Mouse (Mus musculus) cerebellum, adult (tissue): ENCODE measurements around the gene Lhb.
A peak's percentile ranks its signal among the peaks of the same experiment; 100 is the strongest.
"Not testable (repeated sequence)": the region's sequence is repeated elsewhere in the genome, so short reads cannot be mapped to it uniquely, and the experiment has no call there.

Experiments
- ATAC-seq: cut with Nextera tagmentation; 2 replicates; pipeline ENCODE4 v1.9.2; 2017; ENCODE audit warnings: mild to moderate bottlenecking, moderate library complexity, mixed read lengths; ENCODE audit not compliant: insufficient number of reproducible peaks, low FRiP score, low TSS enrichment

Lhb gene

GRCm38 (mm10) chr7:45420615-45420919, at the start of gene Lhb:
Gene Lhb, plus strand, starts transcription at chr7:45420820.
- no peak for ATAC-seq

DNA sequence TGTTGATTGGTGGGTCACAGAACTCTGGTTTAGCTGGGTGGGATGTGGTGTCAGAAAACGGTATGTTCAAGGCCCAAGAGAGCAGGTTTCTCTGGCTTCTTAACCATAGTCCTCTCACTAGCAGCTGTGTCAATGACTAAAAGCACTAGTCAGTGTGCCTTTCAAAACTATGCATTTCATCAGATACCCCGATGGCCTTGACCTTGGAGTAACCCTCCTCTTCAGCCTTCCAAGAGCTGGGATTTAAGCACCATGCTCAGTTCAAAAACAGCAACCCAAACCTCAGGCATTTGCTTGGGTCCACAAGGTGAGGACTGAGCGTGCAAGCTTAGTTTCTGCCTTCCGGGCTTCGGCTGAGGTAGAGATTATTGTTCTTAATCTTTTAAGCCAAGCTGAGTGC, 48.2 kb upstream of the Lhb start:
- ATAC-seq = no peak

DNA sequence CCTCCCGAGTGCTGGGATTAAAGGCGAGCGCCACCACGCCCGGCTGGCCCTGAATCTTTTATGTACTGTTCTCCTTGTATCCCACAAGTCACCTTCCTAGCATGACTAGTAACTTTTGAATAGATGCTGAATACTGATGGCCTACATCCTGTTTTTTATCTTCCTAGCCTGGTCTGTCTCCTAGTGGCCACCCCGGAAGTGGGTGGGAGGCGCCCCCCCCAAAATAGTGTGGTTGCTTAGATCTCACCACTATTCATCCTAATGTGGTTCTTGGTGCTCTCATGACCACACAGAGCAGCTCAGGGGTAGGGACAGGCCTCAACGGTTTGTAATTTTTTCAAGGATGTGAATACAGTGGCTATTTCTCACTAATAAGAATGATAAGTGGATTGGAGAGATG, 46.0 kb upstream of the Lhb start:
- ATAC-seq = no peak

DNA sequence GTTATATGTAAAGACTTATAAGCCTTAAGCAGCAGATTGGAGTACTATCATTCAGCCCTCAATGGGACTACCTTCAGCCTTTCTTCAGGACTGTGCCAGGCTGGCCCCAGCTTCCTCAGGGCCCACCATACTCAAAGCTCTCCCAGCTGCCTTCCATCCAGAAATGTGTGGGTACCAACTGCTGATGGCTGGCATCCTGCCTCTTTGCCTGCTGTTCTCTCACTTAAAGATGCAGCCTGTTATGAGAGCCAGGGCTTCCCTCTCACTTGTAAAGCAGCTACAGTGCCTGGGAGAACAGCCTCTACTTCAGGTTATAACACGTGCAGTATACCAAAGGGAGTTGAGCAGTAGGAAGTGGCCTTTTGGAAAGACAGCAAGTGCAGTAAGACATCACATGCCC, 44.6 kb upstream of the Lhb start:
- ATAC-seq = no peak

DNA sequence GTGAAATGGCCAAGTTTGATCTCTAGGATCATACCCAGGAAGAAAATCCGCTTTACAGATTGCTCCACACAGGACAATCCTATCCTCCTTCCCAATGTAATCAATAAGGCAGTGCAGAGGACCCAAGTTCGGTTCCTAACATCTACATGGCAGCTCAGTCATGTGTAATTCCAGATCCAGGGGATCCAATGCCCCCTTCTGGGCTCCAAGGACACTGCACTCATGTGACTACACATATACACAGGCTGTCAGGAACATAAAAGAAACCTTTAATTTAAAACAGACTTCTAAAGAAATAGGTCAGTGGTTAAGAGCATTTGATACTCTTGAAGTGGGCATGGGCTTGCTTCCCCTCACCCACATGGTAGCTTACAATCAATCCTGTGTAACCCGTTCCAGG, 34.5 kb upstream of the Lhb start:
- ATAC-seq = no peak

DNA sequence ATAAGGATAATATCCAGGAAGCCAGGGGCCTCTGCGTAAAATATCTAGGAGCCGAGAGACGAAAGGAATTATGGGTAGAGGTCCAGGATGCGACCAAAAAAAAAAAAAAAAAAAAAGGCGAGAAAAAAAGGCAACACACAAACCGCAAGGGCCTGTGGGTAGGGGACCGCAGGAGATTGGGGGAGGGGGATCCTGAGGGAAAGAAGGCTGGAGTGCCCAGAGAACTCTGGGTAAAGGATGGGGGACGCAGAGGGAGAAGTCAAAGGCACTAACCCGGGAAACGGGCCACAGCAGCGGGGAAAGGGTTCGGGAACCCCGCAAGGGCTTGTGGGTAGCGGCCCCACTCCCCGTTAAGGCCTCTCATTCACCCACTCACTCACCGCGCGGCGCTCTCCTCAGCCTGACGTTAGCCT, 25.5 kb upstream of the Lhb start:
- ATAC-seq = peak; percentile 61; the same call in 1 of the 2 replicates

DNA sequence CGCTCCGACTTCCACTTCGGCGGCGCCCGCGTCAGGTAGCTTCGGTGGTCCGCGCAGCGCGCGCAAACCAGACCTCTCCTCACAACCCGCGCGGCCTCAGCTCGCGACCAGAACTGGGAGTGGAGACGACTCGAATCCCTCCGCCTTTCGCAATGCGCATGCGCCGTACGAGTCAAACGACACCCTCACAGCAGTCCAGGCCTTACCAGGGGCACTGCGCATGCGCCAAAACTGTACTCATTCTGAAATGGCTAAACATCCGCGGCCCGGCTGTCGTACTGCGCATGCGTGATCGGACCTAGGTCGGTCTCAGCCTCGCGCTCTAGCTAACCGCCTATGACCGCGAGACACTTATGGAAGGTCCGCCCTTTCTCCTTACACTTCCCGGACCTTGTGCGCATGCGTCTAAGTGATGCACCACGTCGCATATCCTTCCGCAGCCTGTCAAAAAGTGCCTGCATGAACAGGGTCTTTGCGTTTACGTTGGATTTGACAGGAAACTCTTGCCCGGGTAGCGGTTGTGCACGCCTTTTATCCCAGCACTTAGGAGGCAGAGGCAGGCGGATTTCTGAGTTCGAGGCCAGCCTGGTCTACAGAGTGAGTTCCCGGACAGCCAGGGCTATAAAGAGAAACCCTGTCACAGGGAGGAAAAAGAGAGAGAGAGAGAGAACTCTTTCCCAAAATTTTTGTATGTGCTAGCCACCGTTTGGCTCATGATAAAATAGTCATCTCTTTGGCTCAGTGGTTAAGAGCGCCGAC, 24.9 kb upstream of the Lhb start, which contains the start of gene Snrnp70:
Snrnp70 (minus strand) TSS at position 165 of the 759 bp plus-strand sequence.
- ATAC-seq = peak; percentile 99

- not testable (repeated sequence) for ATAC-seq
Observed at GRCm38 (mm10) chr7:45396337-45396775, 24.3 kb upstream of the Lhb start.

DNA sequence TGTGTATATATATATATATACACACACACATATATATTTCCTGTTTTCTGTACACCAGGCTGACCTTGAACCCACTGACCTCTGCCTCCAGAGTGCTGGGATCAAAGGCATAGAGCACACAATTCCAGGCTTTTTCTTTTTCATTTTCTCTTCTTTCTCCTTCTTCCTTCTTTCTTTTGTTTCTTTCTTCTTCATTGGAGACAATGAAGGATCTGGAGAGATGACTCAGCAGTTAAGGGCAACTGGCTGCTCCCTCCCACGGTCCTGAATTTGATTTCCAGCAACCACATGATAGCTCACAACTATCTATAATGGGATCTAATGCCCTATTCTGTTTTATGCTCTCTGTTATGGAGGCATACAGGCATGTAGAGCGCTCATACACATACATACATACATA, 23.8 kb upstream of the Lhb start:
- no peak for ATAC-seq

GRCm38 (mm10) chr7:45401521-45402085, 19.0 kb upstream of the Lhb start:
- ATAC-seq = no peak

- no peak for ATAC-seq
Observed at GRCm38 (mm10) chr7:45403532-45404261, 16.9 kb upstream of the Lhb start.

GRCm38 (mm10) chr7:45405091-45406075, 15.2 kb upstream of the Lhb start, which contains the start of gene Kcna7:
Gene Kcna7, plus strand, starts transcription at chr7:45405653.
- peak; percentile 31; the same call in 1 of the 2 replicates for ATAC-seq

- ATAC-seq = no peak
Observed at GRCm38 (mm10) chr7:45406157-45407156, 14.2 kb upstream of the Lhb start.

DNA sequence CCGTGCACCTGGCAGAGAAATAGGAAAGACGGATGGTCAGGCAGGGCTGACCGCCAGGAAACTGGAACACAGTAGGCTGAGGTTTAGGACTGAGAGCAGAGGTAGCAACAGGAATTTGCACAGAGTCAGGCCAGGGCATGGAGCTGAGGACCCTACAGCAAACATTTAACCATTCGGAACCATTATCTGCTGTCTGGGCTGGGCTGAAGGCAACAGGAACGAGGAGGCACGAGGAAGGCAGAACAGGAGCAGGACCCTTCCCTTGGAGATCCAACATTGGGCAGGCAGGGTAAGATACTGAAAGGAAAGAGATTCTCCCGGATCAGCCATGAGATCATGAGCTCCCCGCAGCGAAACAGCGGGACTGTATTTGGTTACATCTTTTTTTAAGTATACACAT, 12.8 kb upstream of the Lhb start:
- ATAC-seq = no peak

GRCm38 (mm10) chr7:45408351-45408750, 12.3 kb upstream of the Lhb start:
- no peak for ATAC-seq

DNA sequence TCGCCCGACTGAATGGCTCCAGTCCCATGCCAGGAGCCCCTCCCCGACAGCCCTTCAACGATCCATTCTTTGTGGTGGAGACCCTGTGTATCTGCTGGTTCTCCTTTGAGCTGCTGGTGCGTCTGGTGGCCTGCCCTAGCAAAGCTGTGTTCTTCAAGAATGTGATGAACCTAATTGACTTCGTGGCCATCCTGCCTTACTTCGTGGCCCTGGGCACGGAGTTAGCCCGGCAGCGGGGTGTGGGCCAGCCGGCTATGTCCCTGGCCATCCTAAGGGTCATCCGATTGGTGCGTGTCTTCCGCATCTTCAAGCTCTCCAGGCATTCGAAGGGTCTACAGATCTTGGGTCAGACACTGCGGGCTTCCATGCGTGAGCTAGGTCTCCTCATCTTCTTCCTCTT, 11.7 kb upstream of the Lhb start:
- no peak for ATAC-seq

DNA sequence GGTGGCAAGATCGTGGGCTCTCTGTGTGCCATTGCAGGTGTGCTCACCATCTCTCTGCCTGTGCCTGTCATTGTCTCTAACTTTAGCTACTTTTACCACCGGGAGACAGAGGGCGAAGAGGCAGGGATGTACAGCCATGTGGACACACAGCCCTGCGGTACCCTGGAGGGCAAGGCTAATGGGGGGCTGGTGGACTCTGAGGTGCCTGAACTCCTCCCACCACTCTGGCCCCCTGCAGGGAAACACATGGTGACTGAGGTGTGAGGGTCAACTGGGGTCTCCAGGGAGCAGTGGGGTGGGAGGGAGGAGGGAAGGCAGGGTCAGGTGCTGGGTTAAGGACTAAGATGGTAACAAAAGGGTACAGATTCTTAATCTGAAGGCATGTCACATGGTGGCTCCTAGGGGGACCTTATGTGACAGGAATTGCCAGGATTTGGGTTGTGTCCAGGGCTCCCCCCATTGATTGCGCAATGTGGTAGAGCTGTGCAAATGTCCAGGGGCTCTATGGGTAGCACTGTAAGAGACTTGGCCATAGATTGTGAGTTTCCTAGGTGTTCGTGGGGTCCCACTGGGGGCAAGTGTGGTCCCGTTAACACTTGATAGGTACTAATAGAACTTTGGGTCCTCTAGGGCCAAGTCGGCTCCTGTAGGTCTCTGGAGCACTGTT, 11.0 kb upstream of the Lhb start:
- ATAC-seq = no peak

DNA sequence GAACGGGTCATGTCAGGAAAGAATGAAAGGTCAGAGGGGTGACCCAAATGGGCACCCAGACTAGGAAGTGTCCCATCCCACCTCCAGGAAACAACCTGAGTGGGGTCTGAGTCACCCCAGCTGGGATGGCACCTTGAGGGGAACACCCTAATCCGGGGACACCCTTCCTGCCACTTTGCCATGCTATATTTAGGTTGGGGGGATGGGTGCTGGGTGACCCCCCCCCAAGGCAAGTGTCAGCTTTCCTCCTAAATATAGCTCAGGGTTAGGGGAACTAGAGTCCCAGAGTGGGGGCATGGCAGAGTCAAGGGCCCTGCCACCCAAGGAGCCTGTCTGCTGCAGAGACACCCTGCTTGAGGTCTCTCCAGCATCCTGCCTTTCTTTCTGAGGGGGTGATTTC, 8.2 kb upstream of the Lhb start:
- ATAC-seq = no peak
